Mouse (Mus musculus) embryonic stem cell, embryonic (primary cell): ENCODE measurements around the gene Rab5b.

Source experiments
- CTCF ChIA-PET, 4 experiments: fragments of 300-600 bp in 2 of 4; fragments of 350-600 bp in 2 of 4; sonication (Branson Sonifier 250); formaldehyde crosslinking; loops; one replicate each; lab custom pipeline; 2022; ENCODE audit warnings: inconsistent platforms in 2 of 4; lab: Charles Lee
- POLR2A ChIA-PET, 4 experiments: fragments of 300-600 bp in 2 of 4; fragments of 350-600 bp in 2 of 4; sonication (Branson Sonifier 250); formaldehyde crosslinking; loops; one replicate each; lab custom pipeline; 2022; ENCODE audit warnings: antibody characterized with exemption in 4 of 4, inconsistent platforms in 1 of 4; lab: Charles Lee

Rab5b gene

DNA sequence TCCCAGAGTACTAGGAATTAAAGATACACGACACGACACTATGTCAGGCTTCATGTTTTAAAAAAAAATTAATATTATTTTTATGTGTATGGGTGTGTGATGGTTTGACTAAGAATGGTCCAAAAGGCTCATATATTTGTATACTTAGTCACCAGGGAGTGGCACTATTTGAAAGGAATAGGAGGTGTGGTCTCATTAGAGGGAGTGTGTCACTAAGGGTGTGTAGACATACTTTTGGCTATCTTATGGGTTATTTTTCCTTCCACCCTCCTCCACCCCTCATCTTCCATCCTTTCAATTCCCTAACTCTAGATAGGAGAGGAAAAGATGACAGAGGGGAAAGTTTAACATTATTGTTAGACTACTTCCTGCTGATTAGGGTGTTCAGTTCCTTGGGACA is 30.3 kb downstream of the Rab5b start:
- CTCF ChIA-PET: interaction anchor here in 2 of 4 experiments (0.7 to 1.9 kb wide), 5 partner anchors 9 to 220 kb away, joined by 3 to 7 read pairs (median 3); partner anchors contain the start of gene Suox (in 1 of the 2)
- POLR2A ChIA-PET: interaction anchor here in 1 of 4 experiments (1.2 to 1.9 kb wide), 3 partner anchors 9 to 41 kb away, joined by 4 to 10 read pairs (median 8); partner anchors contain the start of genes Rps26 and Suox

DNA sequence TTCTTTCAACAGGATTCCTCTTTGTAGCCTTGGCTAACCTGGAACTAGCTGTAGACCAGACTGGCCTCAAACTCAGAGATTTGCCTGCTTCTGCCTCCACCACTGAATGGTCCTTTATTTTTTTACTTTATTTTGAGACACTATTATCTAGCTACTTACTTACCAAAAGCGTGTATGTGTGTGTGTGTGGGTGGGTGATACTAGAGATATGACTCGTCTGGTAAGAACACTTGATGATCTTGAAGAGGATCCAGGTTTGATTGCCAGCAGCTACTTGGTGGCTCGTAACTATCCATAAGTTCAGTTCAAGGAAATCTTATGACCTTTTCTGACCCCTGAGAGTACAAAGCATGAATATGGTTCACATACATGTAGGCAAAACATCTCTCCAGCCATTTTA is 30.8 kb downstream of the Rab5b start:
- CTCF ChIA-PET: interaction anchor here in 3 of 4 experiments (0.5 to 1.9 kb wide), 6 partner anchors 9 to 220 kb away, joined by 3 to 7 read pairs (median 3); partner anchors contain the start of gene Suox (in 1 of the 3)
- POLR2A ChIA-PET: interaction anchor here in 2 of 4 experiments (0.6 to 1.9 kb wide), 6 partner anchors 9 to 162 kb away, joined by 3 to 16 read pairs (median 6); partner anchors contain the start of genes Rps26 (in 1 of the 2), Suox (in 1 of the 2) and Zc3h10 (in 1 of the 2)

DNA sequence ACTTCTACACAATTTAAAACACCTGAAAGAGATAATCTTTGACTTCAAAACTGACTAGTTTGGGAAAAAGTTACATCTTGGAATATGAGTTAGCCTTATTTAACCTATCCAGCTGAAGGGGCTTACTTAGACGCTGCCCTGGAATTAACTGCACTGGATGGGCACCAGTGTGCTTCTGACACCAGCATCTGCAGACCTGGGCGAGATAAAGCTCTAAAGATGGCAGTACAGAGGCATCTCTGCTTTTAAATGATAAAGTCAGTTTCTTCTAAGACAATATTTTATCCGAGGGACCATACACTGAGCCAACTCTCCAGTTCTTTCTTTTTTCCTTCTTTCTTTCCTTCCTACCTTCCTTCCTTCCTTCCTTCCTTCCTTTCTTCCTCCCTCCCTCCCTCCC is 31.3 kb downstream of the Rab5b start:
- CTCF ChIA-PET: interaction anchor here in 3 of 4 experiments (0.5 to 1.9 kb wide), 4 partner anchors 10 to 109 kb away, joined by 3 to 7 read pairs (median 3); partner anchors contain the start of gene Suox (in 1 of the 3)
- POLR2A ChIA-PET: interaction anchor here in 3 of 4 experiments (0.6 to 1.9 kb wide), 8 partner anchors 10 to 163 kb away, joined by 3 to 16 read pairs (median 3); partner anchors contain the start of genes Rps26 (in 1 of the 3), Suox (in 1 of the 3) and Zc3h10 (in 1 of the 3)

DNA sequence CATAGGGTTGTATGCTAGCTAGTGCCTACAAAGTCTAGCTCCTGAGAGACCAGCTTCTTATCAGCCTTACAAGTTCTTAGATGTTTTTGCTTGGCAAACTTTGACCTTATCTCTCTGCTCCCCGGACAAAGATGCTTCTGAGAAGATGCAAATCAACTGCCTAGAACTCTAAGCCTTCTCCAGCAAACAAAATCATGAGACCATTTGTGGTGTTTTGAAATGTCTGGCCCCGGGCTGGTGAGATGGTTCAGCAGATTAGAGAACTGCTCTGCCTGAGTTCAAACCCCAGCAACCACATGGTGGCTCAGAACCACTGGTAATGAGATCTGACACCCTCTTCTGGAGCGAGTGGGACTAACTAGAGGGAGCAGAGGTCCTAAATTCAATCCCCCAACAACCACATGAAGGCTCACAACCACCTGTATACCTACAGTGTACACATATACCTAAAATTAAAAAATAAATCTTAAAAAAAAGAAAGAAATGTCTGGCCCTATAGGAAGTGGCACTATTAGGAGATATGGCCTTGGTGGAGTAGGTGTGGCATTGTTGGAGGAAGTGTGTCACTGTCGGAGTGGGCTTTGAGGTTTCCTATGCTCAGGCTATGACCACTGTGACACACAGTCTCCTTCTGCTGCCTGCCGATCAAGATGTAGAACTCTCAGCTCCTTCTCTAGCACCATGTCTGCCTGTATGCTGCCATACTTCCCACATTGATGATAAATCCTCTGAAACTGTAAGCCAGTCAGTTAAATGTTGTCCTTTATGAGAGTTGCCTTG is 32.4 kb downstream of the Rab5b start:
- ChIA-PET POLR2A (interaction anchor here in 3 of 4 experiments (0.6 to 2.9 kb wide), 6 partner anchors 10 to 1369 kb away, joined by 3 to 18 read pairs (median 4); no protein-coding TSS in a partner anchor), CTCF (interaction anchor here in 1 of 4 experiments (1.0 kb wide), 1 partner anchor 14 kb away, joined by 3 read pairs; no protein-coding TSS in a partner anchor)

DNA sequence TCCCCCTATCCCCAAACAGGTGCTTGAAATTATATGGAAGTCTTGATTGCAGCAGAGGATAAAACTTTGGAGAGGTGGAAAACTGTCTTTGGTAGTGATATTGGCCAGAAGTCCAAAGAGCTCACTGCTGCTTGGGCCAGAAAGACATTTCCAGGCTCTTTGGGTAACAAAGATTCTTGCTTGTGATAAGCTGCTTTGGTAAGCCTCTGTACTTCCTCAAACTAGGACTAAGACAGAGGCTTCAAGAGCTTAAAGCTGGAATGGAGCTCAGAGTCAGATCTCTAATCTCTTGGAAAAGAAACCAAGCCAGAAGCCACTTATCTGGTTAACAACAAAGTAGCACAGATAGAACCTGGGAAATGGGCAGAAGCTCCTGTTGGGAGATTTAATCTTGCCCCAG is 33.6 kb downstream of the Rab5b start:
- POLR2A ChIA-PET: interaction anchor here in 3 of 4 experiments (0.6 to 2.9 kb wide), 10 partner anchors 8 to 111 kb away, joined by 3 to 18 read pairs (median 4); partner anchors contain the start of gene Suox (in 1 of the 3)
- CTCF ChIA-PET: interaction anchor here in 2 of 4 experiments (0.5 to 1.8 kb wide), 4 partner anchors 12 to 67 kb away, joined by 3 to 6 read pairs (median 4); no protein-coding TSS in a partner anchor

DNA sequence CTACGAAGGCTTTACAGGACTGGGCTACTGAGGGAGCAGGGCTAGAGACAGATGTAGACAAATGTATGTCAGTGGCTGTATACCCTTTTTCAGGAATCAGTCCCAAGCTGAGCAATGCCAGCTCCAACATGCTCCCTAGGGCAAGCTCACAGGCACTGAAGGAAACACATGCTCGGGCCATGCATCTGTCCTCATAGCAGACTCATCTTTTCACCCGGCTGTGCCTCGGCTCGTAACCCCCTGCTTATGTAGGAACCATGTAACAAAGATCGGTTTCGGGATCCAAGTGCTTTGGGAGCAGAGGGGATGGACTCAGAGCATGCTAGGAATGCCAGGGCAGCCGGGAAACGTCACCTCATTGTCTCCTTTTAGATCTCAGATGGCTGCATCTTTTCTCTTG is 36.6 kb downstream of the Rab5b start:
- ChIA-PET CTCF (interaction anchor here in 2 of 4 experiments (0.8 kb wide), 2 partner anchors 37 to 43 kb away, joined by 3 read pairs; no protein-coding TSS in a partner anchor), POLR2A (interaction anchor here in 2 of 4 experiments (0.6 to 2.0 kb wide), 9 partner anchors 9 to 1016 kb away, joined by 3 to 9 read pairs (median 4); no protein-coding TSS in a partner anchor)

DNA sequence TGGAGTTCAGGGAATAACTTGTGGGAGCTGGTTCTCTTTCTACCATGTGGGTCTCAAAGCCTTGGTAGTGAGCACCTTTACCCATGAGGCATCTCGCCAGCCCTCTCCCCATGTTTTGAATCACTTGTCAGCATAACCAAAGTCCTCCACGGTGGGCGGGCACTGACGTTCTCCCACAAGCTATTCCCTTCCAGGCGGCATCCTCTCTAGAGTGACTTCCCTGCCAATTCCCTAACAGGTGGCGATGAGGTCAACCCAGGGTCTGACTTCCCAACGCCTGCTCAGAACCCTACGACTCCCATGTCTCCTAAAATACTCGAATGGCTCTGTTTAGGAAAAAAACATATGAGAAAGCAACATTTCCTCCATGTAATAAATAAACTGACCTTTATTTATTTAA is 38.2 kb downstream of the Rab5b start:
- ChIA-PET CTCF (interaction anchor here in 3 of 4 experiments (0.6 to 0.7 kb wide), 3 partner anchors 36 to 552 kb away, joined by 3 to 6 read pairs (median 4); partner anchors contain the start of gene Mettl7b (in 1 of the 3)), POLR2A (interaction anchor here (0.6 to 2.0 kb wide), 12 partner anchors 11 to 232 kb away, joined by 3 to 9 read pairs (median 3); partner anchors contain the start of genes Cdk2 (in 1 of the 4) and Rab5b (in 1 of the 4))

DNA sequence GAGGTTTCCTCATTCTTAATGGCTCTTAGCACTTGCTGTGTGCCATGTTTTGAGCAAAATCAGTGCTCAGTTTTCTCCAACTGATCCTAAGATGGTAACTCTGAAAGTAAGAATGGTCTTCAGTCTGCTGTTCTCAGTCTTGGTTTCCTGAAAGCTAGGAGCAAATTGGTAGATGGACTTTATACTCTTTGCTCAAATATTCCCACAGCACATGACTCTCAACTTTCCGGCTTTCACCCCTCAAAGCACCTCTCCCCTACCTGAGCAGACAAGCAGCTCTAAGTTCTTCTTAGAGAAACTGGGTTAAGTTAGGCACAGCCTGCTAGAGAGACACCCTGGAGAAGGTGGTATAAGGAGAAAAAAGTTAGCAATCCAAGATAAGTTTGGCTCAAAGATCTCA is 39.3 kb downstream of the Rab5b start:
- CTCF ChIA-PET: no interaction called here
- POLR2A ChIA-PET: interaction anchor here in 2 of 4 experiments (0.5 to 1.5 kb wide), 4 partner anchors 24 to 55 kb away, joined by 3 to 4 read pairs (median 4); partner anchors contain the start of gene Cdk2 (in 1 of the 2)

DNA sequence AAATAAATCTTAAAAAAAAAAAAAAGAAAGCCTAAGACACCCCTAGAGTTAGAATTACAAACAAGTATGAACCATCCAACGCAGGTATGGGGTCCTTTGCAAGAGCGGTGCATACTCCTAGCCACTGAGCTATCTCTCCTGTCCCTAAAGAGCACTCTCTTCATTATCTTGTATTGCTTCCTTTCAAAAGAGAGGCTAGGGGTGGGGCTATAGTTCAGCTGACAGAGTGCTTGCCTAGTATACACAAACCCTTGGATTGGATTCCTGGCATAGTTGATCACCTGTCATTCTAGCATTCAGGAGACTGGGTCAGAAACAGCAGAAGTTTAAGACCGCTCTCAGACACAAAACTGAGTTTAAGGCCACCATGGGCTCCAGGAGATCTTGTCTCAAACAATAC is 40.8 kb downstream of the Rab5b start:
- ChIA-PET CTCF (interaction anchor here in 2 of 4 experiments (0.8 to 0.9 kb wide), 2 partner anchors 9 to 43 kb away, joined by 3 to 6 read pairs; no protein-coding TSS in a partner anchor), POLR2A (interaction anchor here in 3 of 4 experiments (0.5 to 2.3 kb wide), 8 partner anchors 9 to 89 kb away, joined by 3 to 12 read pairs (median 4); partner anchors contain the start of genes Pa2g4 (in 1 of the 3) and Rps26 (in 1 of the 3))

DNA sequence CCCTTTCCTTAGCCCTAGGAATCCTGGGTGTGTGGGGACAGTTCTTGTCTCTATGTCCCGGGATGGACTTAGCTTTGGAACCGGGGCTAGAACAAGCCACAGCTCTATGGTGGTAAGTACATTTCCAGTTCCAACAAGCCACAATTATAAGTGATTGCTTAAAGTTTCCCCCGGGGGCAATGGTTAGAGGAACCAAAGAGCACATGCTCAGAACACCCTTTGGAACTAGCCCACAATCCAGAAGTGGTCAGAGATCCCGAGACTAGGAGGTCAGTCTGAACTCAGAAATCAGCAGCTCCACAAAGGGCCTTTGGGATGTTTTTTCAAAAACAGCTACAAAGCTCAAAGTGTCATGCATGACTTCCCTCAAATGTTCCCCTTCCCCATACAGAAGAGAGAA is 42.2 kb downstream of the Rab5b start:
- CTCF ChIA-PET: interaction anchor here in 1 of 4 experiments (1.6 kb wide), 1 partner anchor 9 kb away, joined by 6 read pairs; no protein-coding TSS in a partner anchor
- POLR2A ChIA-PET: interaction anchor here in 3 of 4 experiments (0.6 to 2.3 kb wide), 12 partner anchors 9 to 107 kb away, joined by 3 to 12 read pairs (median 4); partner anchors contain the start of genes Ikzf4 (in 1 of the 3) and Rab5b (in 1 of the 3)

DNA sequence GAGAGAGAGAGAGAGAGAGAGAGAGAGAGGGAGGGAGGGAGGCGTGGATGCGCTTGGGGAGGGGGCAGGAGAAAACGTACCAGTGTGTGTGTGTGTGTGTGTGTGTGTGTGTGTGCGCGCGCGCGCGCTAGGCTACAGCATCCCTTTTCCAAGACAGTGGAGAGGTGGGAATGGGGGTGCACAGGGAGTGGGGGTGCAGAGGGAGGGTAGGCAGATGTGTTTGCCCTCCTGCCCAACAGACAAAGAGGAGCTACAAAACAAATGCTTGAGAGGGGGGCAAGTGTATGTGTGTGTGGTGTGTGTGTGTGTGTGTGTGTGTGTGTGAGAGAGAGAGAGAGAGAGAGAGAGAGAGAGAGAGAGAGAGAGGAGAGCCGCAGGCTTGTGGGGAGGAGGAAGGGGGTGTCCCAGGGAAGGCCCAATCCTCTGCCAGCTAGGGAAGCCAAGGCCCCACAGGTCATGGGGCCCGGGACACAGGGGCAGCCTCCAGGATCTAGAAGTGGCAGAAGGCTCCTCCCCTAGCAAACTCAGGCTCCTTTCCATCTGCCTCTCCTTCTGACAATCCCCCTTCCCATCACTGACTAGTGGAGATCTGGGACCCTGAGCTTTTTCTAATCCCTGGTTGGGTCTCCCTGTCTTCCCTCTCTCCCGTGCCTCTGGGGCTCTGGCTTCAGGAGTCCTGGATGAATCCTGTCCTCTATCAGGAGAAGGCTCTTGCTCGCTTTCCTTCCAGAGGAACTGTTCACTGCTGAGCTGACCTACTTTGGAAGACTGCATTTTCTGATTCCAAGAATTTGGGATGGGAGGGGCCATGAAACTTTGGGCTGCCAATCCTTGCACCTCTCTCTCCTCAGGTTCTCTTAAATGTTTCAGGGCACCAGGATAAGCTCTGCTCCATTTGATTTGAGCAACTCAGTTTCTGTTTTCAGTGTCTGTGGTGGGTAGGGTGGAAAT is 49.6 kb downstream of the Rab5b start:
- CTCF ChIA-PET: interaction anchor here in 2 of 4 experiments (0.5 to 0.8 kb wide), 3 partner anchors 8 to 50 kb away, joined by 3 to 7 read pairs (median 6); partner anchors contain the start of gene Rab5b (in 1 of the 2)
- POLR2A ChIA-PET: interaction anchor here (0.6 to 6.9 kb wide), 29 partner anchors 9 to 451 kb away, joined by 3 to 48 read pairs (median 4); partner anchors contain the start of genes Pa2g4 (in 2 of the 4), Suox (in 2 of the 4) and Rab5b (in 1 of the 4)

DNA sequence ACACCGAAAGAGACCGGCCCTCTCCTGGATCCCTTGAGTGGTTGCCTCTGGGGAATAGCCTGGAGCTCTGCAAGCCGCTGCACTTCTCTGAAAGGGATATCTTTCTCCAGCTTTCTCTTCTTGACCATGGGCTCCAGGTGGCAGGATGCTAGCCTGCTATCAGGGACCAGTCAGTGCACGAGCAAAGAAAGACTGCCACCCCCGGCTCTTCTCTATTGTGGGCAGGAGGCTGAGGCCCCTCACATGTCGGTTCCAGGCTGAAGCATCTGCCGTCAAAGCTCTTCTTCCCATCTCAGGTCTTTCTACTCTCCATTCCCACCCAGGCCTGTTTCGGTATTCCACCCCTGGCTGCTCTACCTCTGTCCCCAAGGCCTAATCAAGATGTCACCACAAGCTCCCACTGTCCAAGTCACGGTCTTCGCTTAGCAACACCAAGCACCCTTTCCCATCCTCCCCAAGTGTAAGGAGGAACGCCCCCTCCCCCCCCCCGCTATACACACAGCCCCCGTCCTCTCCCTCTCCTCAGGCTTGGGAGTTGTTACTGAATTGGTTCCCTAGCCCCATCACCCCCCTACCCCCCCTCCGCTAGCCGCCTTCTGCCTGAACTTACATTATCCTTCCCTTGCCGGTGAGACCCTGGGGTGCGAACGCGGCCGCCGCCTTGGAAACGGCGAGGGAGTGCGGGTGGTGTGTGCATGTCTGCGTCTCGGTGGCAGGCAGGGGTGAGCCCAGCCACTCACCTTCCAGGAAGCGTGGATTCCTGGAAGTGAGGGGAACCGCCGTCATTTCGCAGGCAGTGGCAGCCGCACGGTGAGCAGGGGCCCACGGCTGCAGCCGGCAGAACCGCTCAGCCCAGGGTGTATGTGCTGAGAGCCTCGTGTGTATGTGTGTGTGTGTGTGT is 50.7 kb downstream of the Rab5b start, which contains the start of gene Ikzf4:
TSS of gene Ikzf4 (minus strand) at position 881 of the 901 bp plus-strand sequence.
- ChIA-PET CTCF (interaction anchor here (0.6 to 1.2 kb wide), 6 partner anchors 8 to 33 kb away, joined by 3 to 6 read pairs (median 3); no protein-coding TSS in a partner anchor), POLR2A (interaction anchor here (0.5 to 6.9 kb wide), 24 partner anchors 9 to 557 kb away, joined by 3 to 48 read pairs (median 4); partner anchors contain the start of genes Suox (in 2 of the 4), Pa2g4 (in 1 of the 4), Rps26 (in 1 of the 4) and Zc3h10 (in 1 of the 4))

DNA sequence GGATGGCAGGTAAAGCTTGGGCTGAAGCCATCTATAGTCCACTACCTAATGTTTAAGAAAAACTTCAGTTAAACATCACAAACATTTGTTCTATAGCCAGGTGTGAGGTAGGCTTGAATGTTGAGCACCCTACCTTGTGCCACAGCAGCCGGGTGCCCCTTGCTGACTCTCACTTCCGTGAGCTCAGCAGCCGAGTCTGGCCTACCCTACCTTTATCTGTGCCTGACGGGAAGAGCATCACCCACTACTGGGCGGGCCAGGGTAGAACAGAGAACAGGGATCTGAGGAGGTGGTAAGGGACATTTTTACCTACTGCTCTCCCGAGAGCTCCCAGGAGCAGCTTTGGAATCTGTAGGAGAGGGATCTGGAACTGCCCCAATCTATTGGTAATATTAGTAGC is 53.3 kb downstream of the Rab5b start:
- ChIA-PET CTCF (interaction anchor here in 2 of 4 experiments (0.5 to 0.6 kb wide), 2 partner anchors 46 to 266 kb away, joined by 3 read pairs; no protein-coding TSS in a partner anchor), POLR2A (interaction anchor here in 2 of 4 experiments (1.0 to 6.9 kb wide), 14 partner anchors 10 to 162 kb away, joined by 3 to 48 read pairs (median 4); partner anchors contain the start of genes Rab5b (in 1 of the 2) and Suox (in 1 of the 2))

DNA sequence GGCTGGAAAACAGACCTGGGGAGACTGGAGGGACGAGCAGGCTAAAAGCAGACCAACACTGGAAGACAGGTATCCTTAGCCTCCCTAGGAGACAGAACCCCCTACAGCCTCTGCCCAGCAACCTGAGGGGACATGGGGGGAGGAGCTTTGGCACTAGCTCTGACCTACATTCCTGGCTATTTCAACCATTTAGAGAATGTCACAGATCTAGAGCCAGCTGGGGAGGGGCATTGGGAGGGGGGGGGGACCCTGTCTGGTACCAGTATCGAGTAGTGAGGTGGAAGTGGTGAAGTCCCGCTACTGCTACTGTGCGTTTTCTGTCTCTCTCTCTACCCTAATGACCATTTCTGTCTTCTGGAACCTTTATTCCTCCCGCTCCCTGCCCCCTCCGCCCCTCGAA is 54.2 kb downstream of the Rab5b start:
- ChIA-PET CTCF (interaction anchor here in 2 of 4 experiments (0.7 kb wide), 2 partner anchors 19 to 267 kb away, joined by 5 read pairs; no protein-coding TSS in a partner anchor), POLR2A (interaction anchor here in 3 of 4 experiments (0.6 to 6.9 kb wide), 13 partner anchors 9 to 160 kb away, joined by 3 to 48 read pairs (median 5); no protein-coding TSS in a partner anchor)

DNA sequence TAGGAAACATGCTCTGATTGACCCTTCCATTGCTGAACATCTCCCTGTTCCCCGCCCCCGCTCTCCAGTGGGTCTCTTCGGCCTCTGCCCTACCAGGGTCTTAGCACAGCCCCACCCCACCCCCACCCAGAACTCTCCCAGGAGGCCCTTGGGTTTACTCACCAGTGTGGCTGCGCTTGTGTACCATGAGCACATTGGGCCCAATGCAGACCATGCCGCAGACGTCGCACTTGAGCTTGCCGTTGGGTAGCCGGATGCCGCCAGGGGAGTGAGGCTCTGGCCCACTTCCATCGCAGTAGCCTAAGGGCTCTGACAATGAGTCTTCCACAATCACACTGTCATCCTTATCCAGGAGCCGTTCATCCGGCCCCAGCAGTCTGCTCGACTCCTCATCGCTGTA is 55.2 kb downstream of the Rab5b start:
- CTCF ChIA-PET: interaction anchor here in 3 of 4 experiments (0.6 to 0.8 kb wide), 4 partner anchors 28 to 1832 kb away, joined by 3 to 5 read pairs (median 4); no protein-coding TSS in a partner anchor
- POLR2A ChIA-PET: interaction anchor here in 3 of 4 experiments (0.7 to 6.9 kb wide), 8 partner anchors 8 to 136 kb away, joined by 3 to 48 read pairs (median 5); partner anchors contain the start of gene Rab5b (in 1 of the 3)
